Mouse (Mus musculus): ENCODE results near the gene Asb1.
A peak's percentile ranks its signal among the peaks of the same experiment; 100 is the strongest.

The Asb1 gene

DNA sequence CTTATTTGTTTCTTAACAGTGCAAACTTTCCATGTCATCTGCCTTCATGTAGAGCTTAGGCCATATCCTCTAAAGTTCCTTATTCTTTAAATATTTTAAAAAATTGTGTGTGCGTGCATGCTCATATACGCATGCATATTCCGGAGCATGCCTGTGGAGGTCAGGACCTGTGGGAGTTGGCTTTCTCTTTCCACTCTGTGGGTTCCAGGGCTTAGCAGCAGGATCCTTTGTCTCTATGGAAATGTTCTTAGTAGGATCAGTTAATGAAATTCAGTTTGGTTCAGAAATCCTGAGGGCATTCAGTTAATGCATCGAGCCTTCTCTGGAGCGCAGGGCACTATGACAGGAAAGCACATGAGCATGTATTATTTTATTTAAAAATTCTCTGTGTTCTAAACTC, 7.2 kb downstream of the Asb1 start:
- no peak for DNase-seq

- no peak for DNase-seq
Measured at GRCm38 (mm10) chr1:91549073-91549472, 8.7 kb downstream of the Asb1 start.

DNA sequence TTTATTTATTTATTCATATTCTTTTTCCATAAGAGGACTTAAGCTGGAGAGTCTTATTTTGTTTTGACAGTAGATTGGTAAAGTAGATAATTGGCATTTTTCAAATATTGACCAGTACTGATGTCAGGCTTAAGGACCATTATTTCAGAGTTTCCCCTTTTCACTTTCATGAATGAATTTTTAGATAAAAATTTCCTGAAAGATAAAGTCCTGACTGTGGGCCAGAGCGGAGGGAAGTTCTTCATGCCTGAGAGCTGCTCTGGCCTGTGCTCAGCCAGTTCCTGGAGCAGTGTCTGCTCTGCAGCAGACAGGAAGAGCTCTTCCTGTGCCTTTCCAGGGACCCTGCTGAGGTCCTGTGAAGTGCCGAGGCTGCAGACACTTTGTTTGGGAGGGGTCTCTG, 16.8 kb downstream of the Asb1 start:
- no peak for DNase-seq

GRCm38 (mm10) chr1:91561226-91561625, 20.9 kb downstream of the Asb1 start:
- DNase-seq: no peak

- DNase-seq: no peak
Measured at GRCm38 (mm10) chr1:91562977-91563590, 22.7 kb downstream of the Asb1 start.

DNA sequence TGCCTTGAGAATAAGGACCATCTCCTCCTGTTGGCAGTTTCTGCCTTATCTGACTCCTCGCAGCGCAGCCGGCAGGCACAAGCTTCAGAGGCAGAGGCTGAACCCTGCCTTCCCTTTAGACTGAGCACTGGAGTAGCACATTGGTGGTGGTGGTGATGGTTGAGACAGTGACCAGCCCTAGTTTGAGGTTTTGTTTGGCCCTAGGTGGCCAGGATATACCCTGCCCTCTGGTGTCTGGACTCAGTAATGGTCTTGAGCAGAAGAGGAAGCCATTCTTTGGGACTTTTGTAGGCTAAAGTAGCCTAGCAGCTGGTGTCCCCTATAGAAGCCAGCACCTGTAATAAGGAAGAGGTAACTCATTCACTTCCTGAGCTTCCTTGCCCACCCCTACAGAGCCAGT, 23.7 kb downstream of the Asb1 start:
- no peak for DNase-seq

GRCm38 (mm10) chr1:91564598-91564997, 24.3 kb downstream of the Asb1 start:
- DNase-seq: no peak

GRCm38 (mm10) chr1:91567269-91567668, 26.9 kb downstream of the Asb1 start:
- DNase-seq: no peak

GRCm38 (mm10) chr1:91572458-91572857, 32.1 kb downstream of the Asb1 start:
- no peak for DNase-seq

- DNase-seq: peak; percentile 64 to 70
Measured at GRCm38 (mm10) chr1:91574208-91574607, 33.9 kb downstream of the Asb1 start.

DNA sequence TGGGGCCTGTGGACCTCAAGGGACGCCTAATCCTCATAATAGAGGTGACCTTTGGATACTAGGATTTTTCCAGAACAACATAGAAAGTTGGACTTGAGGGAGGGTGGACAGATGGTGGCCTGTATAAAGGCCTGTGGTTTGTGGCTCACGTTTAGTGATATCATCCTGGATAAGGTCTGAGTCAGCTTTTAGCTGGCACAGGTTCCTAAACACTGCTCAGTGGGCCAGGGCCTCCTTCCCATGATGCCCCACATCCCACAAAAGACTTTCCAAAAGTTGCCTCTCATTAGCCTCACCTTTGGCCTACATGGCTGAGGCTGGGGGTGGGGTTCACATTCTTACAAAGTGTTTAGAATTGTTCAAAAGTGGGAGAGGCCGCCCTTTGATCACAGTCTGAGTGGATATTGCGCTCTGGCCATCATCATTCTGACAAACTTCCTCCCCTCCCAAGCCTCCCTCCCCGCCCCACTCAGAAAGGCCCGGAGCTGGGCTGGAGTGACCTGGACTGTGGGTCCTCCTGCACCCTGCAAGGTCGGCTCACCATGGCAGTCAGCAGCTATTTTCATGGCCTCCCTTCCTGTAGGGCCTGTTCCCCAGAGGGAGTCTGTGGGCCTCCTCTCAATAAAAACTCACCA, 37.7 kb downstream of the Asb1 start:
- no peak for DNase-seq

DNA sequence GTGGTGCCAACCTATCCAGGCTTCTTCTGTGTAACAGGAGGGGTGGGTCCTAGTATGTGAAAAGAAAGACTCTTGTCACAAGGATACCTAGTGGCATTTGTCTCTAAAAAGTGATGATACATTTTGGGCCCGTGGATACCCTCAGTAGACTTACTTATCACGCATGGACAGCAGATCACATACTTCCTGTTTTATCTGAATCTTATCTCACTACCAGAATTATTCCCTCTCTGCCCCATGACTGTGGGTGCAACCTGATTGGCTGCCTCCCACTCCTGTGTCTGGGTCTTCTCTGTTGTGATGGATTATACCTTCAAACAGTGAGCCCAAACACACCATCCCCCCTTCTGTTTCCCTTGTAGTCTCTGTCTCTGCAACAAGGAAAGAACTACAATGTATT, 40.2 kb downstream of the Asb1 start:
- no peak for DNase-seq

DNA sequence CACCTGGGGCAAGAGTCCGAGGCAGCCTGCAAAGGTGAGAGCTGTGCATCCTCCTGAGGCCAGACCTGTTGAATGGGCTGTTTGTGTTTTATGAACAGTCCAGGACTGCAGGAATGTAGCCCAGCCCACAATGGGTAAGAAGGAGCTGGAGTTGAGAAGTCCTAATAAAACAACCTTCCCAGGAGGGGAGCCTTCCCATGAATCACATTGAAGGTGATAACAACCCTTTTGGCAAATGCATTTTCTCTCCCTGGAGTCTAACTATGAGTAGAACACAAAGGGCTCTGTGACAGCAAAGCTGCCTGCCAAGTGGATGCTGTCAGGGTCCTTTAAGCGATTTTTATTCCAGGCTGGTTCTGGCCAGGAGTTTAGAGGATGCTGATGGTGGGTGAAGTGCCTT, 40.9 kb downstream of the Asb1 start:
- no peak for DNase-seq

- DNase-seq: no peak
Measured at GRCm38 (mm10) chr1:91584969-91585835, 44.9 kb downstream of the Asb1 start.

GRCm38 (mm10) chr1:91589738-91590137, 49.4 kb downstream of the Asb1 start:
- DNase-seq: no peak

DNA sequence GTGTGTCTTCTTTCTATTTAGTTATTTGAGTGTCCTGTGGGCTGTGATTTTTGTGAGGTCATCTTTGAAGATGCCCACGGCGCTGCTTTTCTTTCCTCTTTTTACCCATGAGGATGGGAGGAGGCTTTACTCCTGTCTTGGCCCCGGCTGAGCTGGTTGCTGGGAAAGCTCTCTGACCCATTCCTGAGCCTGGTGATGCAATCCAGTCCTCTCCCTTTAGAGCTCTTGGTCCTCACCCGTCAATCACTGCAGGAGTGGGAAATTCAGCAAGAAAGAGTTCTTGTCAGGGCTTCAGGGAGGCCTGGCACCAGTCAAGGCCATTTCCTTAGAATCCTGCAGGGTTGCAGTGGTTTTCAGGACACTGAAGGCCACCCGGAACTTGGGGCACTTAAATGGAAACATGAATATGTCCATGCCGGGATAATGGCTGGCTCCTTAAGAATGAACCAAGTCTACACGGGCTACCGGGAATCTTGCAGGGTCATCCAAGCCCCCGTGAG, 55.2 kb downstream of the Asb1 start:
- DNase-seq: no peak

DNA sequence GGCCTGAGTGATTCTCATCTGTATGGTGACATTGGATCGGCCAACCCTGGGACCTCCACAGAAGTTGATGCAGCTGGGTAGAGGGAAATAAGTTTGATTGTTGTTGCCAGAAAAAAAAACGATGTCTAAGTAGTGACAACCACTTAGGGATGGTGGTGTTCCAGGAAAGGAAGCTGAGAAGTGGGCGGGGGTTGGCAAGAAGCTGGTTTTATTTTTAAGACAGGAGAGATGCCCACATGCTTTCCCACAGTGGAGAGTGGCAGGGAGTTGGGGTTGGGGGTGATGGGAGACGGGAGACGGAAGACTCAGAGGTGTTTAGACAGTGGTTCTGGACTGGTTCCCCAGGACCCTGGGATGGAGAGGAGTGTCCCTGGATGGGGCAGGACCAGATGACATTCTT, 57.3 kb downstream of the Asb1 start:
- no peak for DNase-seq

GRCm38 (mm10) chr1:91600671-91601361, 60.5 kb downstream of the Asb1 start:
- peak; percentile 82 to 90 for DNase-seq

DNA sequence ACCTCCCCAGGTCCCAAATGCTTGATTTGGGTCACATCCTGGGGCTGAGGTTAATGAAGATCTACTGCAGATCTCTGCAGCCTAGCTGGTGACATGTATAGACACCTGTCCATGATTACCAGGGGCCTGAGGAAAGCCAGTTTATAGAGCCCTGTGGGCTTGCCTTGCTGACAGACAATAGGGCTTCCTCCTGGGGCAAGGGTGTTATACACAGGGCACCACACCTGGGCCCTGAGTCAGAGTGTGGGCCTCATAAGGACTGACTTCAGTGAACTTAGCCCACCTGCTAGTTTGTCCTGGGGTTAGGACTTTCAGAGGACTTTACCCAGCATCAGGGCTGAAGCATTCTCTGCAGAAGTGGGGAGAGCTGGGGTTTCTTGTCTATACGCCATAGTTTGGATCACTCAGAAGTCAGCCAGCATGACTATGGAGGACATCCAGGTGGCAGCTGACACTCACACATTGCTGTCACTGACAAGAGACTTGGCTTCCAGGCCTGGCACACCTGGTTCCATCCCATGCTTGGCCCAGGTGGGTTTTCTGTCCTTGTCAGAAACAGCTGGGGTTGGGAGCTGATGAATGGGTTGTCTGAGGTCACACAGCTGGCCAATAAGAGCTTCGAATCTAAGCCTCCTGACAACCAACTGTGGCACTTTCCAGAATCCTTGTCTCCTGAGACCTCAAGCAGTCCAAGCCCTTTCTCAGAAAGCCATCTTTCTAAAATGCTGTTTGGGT, 61.2 kb downstream of the Asb1 start:
- DNase-seq: peak; percentile 46 to 70

DNA sequence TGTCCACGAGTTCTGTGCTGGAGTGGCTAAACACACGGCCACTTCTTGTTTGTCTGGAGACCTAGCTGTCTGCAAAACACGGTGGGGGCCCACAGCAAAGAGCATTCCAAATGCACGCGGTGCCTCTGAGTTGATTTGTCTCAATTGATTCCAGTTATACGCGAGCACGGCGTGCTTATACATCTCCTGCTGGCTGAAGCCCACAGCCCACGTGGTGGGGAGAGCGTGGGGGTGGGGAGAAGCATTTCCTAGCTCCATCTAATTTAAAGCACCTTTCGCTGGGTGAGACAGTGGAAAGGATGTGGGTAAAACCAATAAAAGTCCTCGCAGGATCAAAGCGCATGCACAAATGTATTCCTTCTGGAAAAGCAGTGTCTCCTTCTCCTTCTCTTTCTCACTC, 65.3 kb downstream of the Asb1 start:
- DNase-seq: no peak

GRCm38 (mm10) chr1:91606701-91607100, 66.4 kb downstream of the Asb1 start:
- DNase-seq: no peak

GRCm38 (mm10) chr1:91607141-91607540, 66.8 kb downstream of the Asb1 start:
- no peak for DNase-seq

All from thymus, postnatal 36 days (tissue).